Mouse (Mus musculus) lung, adult 2 months (tissue): ENCODE results near the gene Mcl1.

ENCODE experiments used
- CTCF ChIP-seq: fragments of 200-500 bp; IDR thresholded peaks from 2 replicates; pipeline ENCODE4 v1.5.1; 2011; ENCODE audit warnings: mild to moderate bottlenecking, low read length, control low read depth; ENCODE audit not compliant: insufficient read depth
- POLR2A ChIP-seq: fragments of 200-500 bp; IDR thresholded peaks from 2 replicates; pipeline ENCODE4 v1.6.1; 2011; ENCODE audit warnings: low read depth, mild to moderate bottlenecking, control low read depth, low read length, borderline replicate concordance; ENCODE audit errors: extremely low read depth

DNA sequence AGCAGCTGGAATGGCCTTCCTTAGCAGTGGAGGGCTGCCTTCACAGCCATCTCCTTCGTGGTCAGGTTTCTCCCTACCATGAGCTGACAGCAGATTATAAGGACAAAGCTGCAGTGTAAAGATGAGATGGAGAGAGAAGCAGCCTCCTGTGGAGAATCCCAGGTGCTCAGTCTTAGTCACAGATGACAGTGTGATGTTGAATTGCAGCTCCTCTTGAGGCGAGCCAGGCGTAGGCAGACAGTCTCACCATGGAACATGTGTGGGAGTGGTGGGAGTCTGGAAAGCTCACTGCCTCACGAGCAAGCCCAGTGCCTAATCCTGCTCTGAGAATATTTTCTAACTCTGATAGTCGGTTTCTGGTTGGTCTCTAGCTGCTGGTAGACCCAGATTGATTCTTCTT, 30.8 kb upstream of the Mcl1 start:
- TF ChIP-seq CTCF (no peak), POLR2A (no peak)
